Mouse (Mus musculus) heart, postnatal 10 days (tissue): ENCODE data around the gene Cetn4. TPM values are rescaled to one million over a fixed set of nuclear protein-coding genes. Genes with fewer than 3 reads are reported as not detected.

ENCODE experiments used
- DNase-seq, 2 experiments: peaks; one replicate each; pipeline ENCODE4 v3.0.0; 2021
- intact Hi-C: fragments of 180-260 bp; cut with DNase I; formaldehyde crosslinking; loops from one replicate; pipeline ENCODE4 v1.15.1; 2025
- total RNA-seq, 2 experiments: library from RNA; stranded (reverse); gene quantifications; 2 replicates each; pipeline ENCODE4 v1.2.3; 2021

Cetn4 gene
- total RNA-seq, result under 1 TPM; 0.57 to 0.93 TPM

- peak; percentile 97 to 98 for DNase-seq
- intact Hi-C loops, result no loop called here
Measured at GRCm38 (mm10) chr3:37312370-37312941, at the start of gene Cetn4, which contains the start of gene Bbs12. Gene Cetn4, minus strand, starts transcription at chr3:37312708. Gene Bbs12, plus strand, starts transcription at chr3:37312554.

DNA sequence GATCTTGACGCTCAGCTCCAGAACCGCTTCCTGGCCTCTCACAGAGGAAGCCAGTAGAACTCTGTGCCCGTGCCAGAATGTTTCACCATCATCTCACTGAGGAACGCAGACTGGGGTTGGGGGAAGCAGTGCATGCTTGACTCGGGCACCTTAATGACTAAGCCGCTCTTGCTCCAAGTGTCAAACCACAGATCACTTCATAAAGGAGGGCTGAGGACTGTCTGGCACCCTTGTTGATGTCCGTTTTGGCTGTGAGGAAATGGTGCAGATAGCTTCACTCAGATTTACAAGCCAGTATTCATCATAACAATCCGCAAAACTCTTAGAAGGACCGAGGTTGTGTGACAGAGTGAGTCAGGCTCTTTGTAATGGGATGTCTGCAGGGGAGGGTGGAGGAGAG lies 48.2 kb upstream of the Cetn4 start:
- intact Hi-C loops, result no loop called here

DNA sequence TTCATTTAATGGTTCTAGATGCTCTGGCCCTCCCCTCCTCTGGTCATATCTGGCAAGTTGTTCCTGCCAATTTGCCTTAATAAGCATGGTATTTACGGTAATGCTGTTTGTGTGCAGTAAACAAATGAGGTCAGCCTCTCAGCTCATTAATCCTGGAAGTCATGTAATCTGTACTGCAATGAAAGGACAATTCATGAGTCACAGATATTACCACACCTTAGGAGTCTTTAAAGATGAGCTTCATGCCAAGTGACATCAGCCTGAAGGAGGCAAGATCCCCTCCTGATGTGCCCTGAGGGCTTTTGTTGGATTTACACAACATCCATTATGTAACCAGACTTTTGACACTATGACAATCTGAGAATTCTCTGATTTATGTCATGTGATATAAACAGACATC lies 42.2 kb upstream of the Cetn4 start:
- intact Hi-C loops, result no loop called here
- DNase-seq, result no peak

More for the DNA sequence above, 48.2 kb upstream of the Cetn4 start:
- no peak for DNase-seq

- intact Hi-C loops, result no loop called here
- DNase-seq, result no peak
Measured at GRCm38 (mm10) chr3:37353951-37354481, 41.5 kb upstream of the Cetn4 start.

DNA sequence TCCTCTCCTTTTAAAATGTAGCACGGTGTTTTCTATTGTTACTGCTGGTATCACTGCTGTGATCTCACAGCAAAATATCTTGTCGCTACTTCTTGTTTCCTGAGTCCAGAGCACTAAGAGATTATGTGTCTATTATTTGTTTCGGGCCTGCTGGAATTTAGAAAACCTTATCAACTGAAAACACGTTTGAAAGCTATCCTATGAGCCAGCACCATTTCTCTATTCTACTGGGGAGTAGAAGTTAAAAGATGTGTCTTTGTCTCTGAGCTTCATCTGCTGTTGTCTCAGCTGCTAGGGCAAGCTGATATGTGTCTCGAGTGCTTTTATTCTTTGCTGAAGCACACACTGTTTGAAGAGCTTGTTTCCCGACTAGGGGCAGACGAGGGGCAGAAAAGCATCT lies 37.9 kb upstream of the Cetn4 start:
- DNase-seq, result no peak
- intact Hi-C loops, result no loop called here

DNA sequence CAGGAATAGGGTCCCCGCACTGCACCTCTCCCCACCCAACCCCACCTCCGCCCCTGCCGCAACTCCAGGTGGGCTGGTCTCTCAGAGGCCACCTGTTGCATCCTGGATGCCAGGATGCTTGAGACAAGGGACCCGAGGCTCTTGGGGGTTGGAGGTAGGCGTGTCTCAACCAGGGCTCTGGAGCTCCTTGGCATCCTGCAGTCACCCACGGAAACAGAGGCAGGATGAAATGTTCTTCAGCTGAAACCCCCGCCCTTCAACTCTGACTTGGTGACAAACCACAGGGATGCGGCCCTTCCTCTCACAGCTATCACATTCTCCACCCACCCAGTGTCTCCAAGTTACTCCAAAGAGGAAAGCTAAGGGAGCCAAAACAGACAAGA lies 36.6 kb upstream of the Cetn4 start:
- peak; percentile 23 to 28 for DNase-seq
- intact Hi-C loops, result loop anchor here (5.0 kb wide), 1 partner anchor 33 kb away; no protein-coding TSS in a partner anchor

DNA sequence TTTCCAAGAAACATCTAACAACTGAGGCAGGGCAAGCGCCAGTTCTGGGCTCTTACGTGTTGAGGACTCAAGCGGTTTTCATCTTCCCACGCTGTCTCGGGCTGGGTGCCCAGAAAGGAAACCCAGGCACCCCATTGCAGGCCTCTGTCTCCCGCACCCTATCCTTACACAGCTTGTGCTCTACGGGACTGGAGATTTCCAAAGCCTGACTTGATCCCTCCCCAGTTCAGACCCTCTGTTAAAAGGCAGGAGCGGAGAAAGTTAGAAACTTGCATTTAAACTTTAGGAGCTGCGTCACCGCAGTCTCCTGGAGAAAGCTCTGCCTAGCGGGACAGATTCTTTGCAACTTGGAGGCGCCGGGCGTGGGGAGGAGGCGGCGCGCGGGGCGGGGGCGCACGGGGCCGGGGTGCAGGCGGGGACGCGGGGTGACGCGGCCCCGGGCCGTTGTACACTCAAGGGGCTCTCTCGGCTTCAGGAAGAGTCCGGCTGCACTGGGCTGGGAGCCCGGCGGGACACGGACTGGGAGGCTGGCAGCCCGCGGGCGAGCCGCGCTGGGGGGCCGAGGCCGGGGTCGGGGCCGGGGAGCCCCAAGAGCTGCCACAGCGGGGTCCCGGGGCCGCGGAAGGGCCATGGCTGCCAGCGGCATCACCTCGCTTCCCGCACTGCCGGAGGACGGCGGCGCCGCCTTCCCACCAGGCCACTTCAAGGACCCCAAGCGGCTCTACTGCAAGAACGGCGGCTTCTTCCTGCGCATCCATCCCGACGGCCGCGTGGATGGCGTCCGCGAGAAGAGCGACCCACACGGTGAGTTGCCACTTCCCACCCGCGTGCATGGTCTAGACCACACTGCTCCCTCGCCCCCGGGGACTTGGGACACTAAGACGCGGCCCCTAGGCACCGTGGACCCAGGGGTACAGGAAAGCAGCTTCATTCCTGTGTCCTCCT lies 36.0 kb upstream of the Cetn4 start, which contains the start of gene Fgf2:
Gene Fgf2 (plus strand): TSS at position 126 of the 945 bp plus-strand sequence.
- intact Hi-C loops, result loop anchor here (5.0 kb wide), 1 partner anchor 34 kb away; no protein-coding TSS in a partner anchor
- DNase-seq, result peak; percentile 62 to 67

DNA sequence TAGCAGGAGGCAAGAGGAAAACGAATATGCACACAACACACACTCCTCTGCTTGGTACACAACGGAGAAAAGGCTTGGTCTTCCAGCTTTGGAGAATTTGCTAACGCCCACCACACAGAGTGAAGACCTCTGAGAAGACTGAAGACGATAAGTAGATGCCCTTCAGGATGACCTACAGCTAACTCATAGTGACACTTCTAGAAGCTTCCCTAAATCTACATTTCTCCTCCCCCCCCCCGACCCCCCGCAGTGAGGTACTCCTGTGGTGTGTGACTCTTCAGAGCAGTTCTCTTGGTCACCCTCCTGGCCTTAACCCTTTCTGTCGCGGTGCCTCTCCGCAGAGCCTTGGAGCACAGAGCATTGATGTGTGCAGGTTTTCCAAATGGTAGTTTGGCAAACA lies 35.2 kb upstream of the Cetn4 start:
- intact Hi-C loops, result loop anchor here (5.0 kb wide), 1 partner anchor 35 kb away; no protein-coding TSS in a partner anchor
- DNase-seq, result no peak

GRCm38 (mm10) chr3:37342811-37343210 lies 30.3 kb upstream of the Cetn4 start:
- no peak for DNase-seq
- intact Hi-C loops, result no loop called here

DNA sequence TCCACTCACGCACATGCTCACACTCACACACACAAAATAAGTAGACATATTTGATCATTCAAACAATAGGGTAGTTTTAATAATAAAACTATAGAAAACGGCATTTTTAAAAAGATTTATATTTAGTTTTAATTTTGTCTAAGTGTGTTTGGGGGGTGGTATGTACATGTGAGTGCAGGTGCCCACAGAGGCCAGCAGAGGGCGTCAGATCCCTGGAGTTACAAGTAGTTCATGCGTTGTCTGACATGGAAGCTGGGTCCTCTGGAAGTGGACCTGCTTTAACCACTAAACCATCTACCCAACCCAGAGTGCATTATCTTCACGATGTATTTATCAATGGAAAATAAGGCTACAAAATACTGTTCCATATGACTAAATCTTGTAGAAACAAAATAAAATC lies 28.6 kb upstream of the Cetn4 start:
- intact Hi-C loops, result loop anchor here (2.0 kb wide), 1 partner anchor 64 kb away; no protein-coding TSS in a partner anchor
- DNase-seq, result peak in 1 of 2 experiments; percentile 32

GRCm38 (mm10) chr3:37334053-37334452 lies 21.5 kb upstream of the Cetn4 start:
- intact Hi-C loops, result no loop called here
- no peak for DNase-seq

DNA sequence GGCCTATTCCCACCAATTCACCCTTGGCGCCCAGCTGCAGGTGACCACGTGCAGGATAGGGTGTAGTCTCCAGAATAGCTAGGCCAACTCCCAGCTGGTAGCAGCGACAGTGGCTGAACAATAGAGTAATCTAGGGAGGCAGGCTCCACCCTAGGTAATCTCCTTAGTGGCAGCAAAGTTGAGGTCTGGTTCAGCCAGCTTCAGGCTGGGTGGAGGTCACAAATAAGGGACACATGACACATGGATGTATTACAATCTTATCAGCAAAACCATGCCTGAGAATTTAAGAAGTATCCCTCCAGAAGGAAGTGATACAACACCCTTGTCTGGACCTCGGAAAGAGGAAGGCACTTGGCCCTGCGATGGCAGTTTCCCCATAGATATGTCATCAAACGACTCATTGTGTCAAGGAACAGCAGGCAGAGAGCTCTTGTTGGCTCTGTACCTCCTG lies 19.5 kb upstream of the Cetn4 start:
- intact Hi-C loops, result no loop called here
- no peak for DNase-seq

GRCm38 (mm10) chr3:37329963-37330362 lies 17.5 kb upstream of the Cetn4 start:
- intact Hi-C loops, result no loop called here
- no peak for DNase-seq

- no peak for DNase-seq
- intact Hi-C loops, result no loop called here
Measured at GRCm38 (mm10) chr3:37328489-37328888, 16.0 kb upstream of the Cetn4 start.

- intact Hi-C loops, result no loop called here
Measured at GRCm38 (mm10) chr3:37326627-37327026, 14.1 kb upstream of the Cetn4 start.

DNA sequence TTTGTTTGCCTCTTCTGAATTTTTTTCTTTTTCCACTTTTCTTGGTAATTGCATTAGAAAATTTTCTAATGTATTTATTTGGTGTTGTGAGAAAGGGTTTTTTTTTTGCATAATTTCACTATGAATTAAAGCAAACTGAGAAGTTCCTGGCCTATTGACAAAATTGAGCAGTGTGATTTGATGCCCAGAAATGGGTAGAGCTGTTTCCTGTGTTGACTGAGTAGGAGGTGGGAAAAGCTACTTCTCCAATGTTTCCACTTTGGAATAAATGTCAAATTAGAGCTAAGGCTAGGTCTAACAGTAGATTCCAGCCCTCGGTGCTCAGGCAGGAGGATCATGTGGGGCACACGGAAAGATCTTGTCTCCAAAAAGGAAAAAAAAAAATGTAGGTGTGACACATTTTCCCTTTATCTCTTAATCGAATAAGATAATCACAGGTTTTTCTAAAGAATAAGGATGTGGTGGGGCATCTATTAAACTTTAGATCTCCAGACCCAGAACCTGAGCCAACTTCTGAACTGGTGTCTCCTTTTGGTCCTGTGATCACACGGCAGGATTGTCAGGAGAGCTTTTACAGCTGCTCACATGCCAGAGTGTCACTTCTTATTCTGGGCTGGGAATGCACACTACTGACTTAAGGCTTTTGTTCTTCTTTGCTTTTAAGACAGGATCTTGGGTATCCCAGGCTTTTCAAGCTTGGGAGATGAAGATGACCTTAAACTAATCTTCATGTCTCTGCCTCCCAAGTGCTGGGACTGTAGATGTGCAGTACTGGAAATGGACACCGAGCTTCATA lies 13.0 kb upstream of the Cetn4 start:
- DNase-seq, result no peak
- intact Hi-C loops, result no loop called here

More at GRCm38 (mm10) chr3:37326627-37327026, 14.1 kb upstream of the Cetn4 start:
- no peak for DNase-seq

DNA sequence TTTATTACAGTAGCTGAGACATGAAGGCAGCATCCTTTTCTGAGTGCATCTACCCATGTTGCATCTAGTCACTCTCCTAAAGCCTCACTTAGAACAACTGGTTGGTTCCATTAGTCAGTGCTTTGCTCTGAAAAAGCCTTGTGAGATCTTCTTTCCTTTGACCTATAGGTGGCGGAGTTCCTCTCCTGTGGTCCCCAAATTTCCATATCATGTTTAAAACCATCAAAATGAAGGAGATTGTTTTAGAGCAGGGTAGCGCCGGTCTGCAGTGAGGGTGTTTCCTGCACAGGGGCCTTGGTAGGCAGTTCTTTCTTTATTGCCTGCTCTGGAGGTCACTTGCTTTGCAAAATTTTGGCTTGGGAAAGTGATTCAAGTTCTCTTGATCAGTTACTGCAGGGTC lies 11.8 kb upstream of the Cetn4 start:
- intact Hi-C loops, result loop anchor here (1.0 kb wide), 1 partner anchor 90 kb away; no protein-coding TSS in a partner anchor
- peak; percentile 30 to 34 for DNase-seq

- intact Hi-C loops, result no loop called here
- no peak for DNase-seq
Measured at GRCm38 (mm10) chr3:37316233-37316632, 3.7 kb upstream of the Cetn4 start.

GRCm38 (mm10) chr3:37313371-37313770 lies 863 bp upstream of the Cetn4 start:
- intact Hi-C loops, result no loop called here
- peak in 1 of 2 experiments; percentile 23 for DNase-seq

GRCm38 (mm10) chr3:37311897-37312369 lies 575 bp downstream of the Cetn4 start:
- intact Hi-C loops, result no loop called here
- no peak for DNase-seq
